21 mouse cellular contexts compared by ENCODE assay signal in the genomic region with DNA sequence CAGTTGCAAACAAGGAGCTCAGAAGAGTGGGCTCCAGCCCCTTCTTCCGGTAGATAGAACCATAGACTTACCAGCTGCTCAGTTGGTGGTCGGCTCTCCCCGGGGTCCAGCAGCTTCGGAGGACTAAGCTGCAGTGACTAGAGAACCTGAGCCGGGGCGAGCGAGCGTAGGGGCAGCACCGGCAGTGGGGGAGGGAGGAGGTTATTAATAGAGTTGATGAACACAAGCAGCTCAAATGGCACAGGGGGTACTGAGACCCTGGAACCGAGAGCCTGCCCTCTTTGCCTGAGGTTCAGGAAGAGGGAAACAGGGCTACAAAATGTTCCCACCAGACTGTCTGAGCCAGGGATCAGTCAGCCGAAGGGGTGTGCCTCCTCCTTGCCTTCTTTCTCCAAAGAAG. TPM values are rescaled to one million over a fixed set of nuclear protein-coding genes. Genes with fewer than 3 reads are reported as not detected.
DNase-seq lines count a peak whose midpoint lies in the region; ATAC-seq lines count a peak whose summit lies in the region.
"Had no signal": no experiment of that assay in that cellular context is flagged by ENCODE, and none has a peak within 500 bp of the region (broad histone marks: within the 10 kb centered on the region; RNA-seq: fewer than 3 reads in every experiment).

TSS of gene Myoz1 (minus strand) at position 180 of the 400 bp plus-strand sequence.

- WGBS in limb, embryonic 15.5 days = 49% methylated on average over 11 of the region's 11 CpGs
- 50% methylated on average over 11 of the region's 11 CpGs for WGBS in limb, embryonic 10.5 days
- WGBS in embryonic facial prominence, embryonic 14.5 days = 31% methylated on average over 11 of the region's 11 CpGs
- 32% methylated on average over 11 of the region's 11 CpGs for WGBS in heart, embryonic 16.5 days

- H3K9ac ChIP-seq in limb, embryonic 15.5 days = no peak within 1 kb of the TSS
- no peak within 1 kb of the TSS for H3K9ac ChIP-seq in embryonic facial prominence, embryonic 14.5 days (ENCODE audit: low read depth, low read length)
- H3K9ac ChIP-seq in heart, embryonic 16.5 days (ENCODE audit: low read length) = peak within 1 kb of the TSS; percentile 55
- H3K9ac ChIP-seq: embryonic facial prominence, embryonic 13.5 days; forebrain, embryonic 12.5 days had no signal

- H3K4me1 ChIP-seq in limb, embryonic 15.5 days = peaks cover 9% of the 10 kb centered on the region
- peaks cover 14% of the 10 kb centered on the region for H3K4me1 ChIP-seq in limb, embryonic 10.5 days
- H3K4me1 ChIP-seq in embryonic facial prominence, embryonic 14.5 days (ENCODE audit: control insufficient read depth, insufficient read depth, low read length) = no peaks in the 10 kb centered on the region
- peaks cover 22% of the 10 kb centered on the region for H3K4me1 ChIP-seq in heart, embryonic 16.5 days (ENCODE audit: control insufficient read depth, insufficient read depth, low read length)

- ATAC-seq in limb, embryonic 15.5 days (ENCODE audit: insufficient number of reproducible peaks, low FRiP score, low TSS enrichment, low read depth) = no peak
- ATAC-seq in embryonic facial prominence, embryonic 14.5 days (ENCODE audit: low read depth) = no peak
- ATAC-seq in heart, embryonic 16.5 days (replicated peaks; ENCODE audit: extremely low read depth, insufficient read depth, low FRiP score) = no peak
- ATAC-seq: hindbrain, embryonic 16.5 days had no signal

- no peak within 1 kb of the TSS for H3K27ac ChIP-seq in limb, embryonic 15.5 days
- no peak within 1 kb of the TSS for H3K27ac ChIP-seq in limb, embryonic 10.5 days
- H3K27ac ChIP-seq in embryonic facial prominence, embryonic 14.5 days (replicated peaks; ENCODE audit: low read depth, low read length) = no peak within 1 kb of the TSS
- peak within 1 kb of the TSS; percentile 54 for H3K27ac ChIP-seq in heart, embryonic 16.5 days (ENCODE audit: low read length)
- H3K27ac ChIP-seq: embryonic facial prominence, embryonic 13.5 days; forebrain, embryonic 12.5 days; layer of hippocampus, adult 2 months; left cerebral cortex, adult 2 months; midbrain, embryonic 10.5 days had no signal

- no peaks in the 10 kb centered on the region for H3K36me3 ChIP-seq in limb, embryonic 15.5 days
- no peaks in the 10 kb centered on the region for H3K36me3 ChIP-seq in limb, embryonic 10.5 days
- H3K36me3 ChIP-seq in embryonic facial prominence, embryonic 14.5 days (ENCODE audit: control insufficient read depth, insufficient read depth, low read length) = no peaks in the 10 kb centered on the region
- no peaks in the 10 kb centered on the region for H3K36me3 ChIP-seq in heart, embryonic 16.5 days (ENCODE audit: control insufficient read depth, insufficient read depth)
- H3K36me3 ChIP-seq: embryonic facial prominence, embryonic 13.5 days; forebrain, embryonic 12.5 days; midbrain, embryonic 10.5 days had no signal

- H3K4me3 ChIP-seq in limb, embryonic 15.5 days = no peak within 1 kb of the TSS
- H3K4me3 ChIP-seq in limb, embryonic 10.5 days = no peak within 1 kb of the TSS
- H3K4me3 ChIP-seq in embryonic facial prominence, embryonic 14.5 days (ENCODE audit: low read depth, low read length) = no peak within 1 kb of the TSS
- peak within 1 kb of the TSS; percentile 33 for H3K4me3 ChIP-seq in heart, embryonic 16.5 days (ENCODE audit: low read length)
- H3K4me3 ChIP-seq: embryonic facial prominence, embryonic 13.5 days; forebrain, embryonic 12.5 days; layer of hippocampus, adult 2 months; left cerebral cortex, adult 2 months; midbrain, embryonic 10.5 days had no signal

- DNase-seq in adrenal gland, postnatal 4 days (ENCODE audit: low spot score in 2 of 2) = no peak
- DNase-seq in adrenal gland, postnatal 25 days = no peak
- no peak for DNase-seq in limb, embryonic 10.5 days (ENCODE audit: low spot score)
- no peak for DNase-seq in embryonic facial prominence, embryonic 14.5 days (ENCODE audit: low spot score)
- DNase-seq in ovary, postnatal 36 days (ENCODE audit: low spot score) = no peak
- no peak for DNase-seq in T-cell, adult 2 months (ENCODE audit: low spot score)
- DNase-seq: adrenal gland, adult 2 months; cerebellum, postnatal 25 days; kidney, adult 9 months; lung, postnatal 10 days; right cerebral cortex, postnatal 4 days; thymus, postnatal 36 days had no signal

- no peaks in the 10 kb centered on the region for H3K9me3 ChIP-seq in limb, embryonic 15.5 days
- H3K9me3 ChIP-seq in limb, embryonic 10.5 days (replicated peaks) = no peaks in the 10 kb centered on the region
- no peaks in the 10 kb centered on the region for H3K9me3 ChIP-seq in embryonic facial prominence, embryonic 14.5 days (ENCODE audit: control insufficient read depth, low read length)
- H3K9me3 ChIP-seq in heart, embryonic 16.5 days (replicated peaks; ENCODE audit: control insufficient read depth, low read length) = no peaks in the 10 kb centered on the region
- H3K9me3 ChIP-seq: embryonic facial prominence, embryonic 13.5 days; forebrain, embryonic 12.5 days; midbrain, embryonic 10.5 days had no signal

- H3K27me3 ChIP-seq in limb, embryonic 15.5 days = no peaks in the 10 kb centered on the region
- H3K27me3 ChIP-seq in limb, embryonic 10.5 days (ENCODE audit: low read depth, poor library complexity, severe bottlenecking) = no peaks in the 10 kb centered on the region
- H3K27me3 ChIP-seq in embryonic facial prominence, embryonic 14.5 days (replicated peaks; ENCODE audit: control insufficient read depth, insufficient read depth, low read length) = no peaks in the 10 kb centered on the region
- H3K27me3 ChIP-seq in heart, embryonic 16.5 days (ENCODE audit: control insufficient read depth, insufficient read depth, low read length) = no peaks in the 10 kb centered on the region
- H3K27me3 ChIP-seq: embryonic facial prominence, embryonic 13.5 days had no signal

- H3K4me2 ChIP-seq in limb, embryonic 15.5 days = no peak within 1 kb of the TSS
- no peak within 1 kb of the TSS for H3K4me2 ChIP-seq in embryonic facial prominence, embryonic 14.5 days (ENCODE audit: low read depth, low read length)
- H3K4me2 ChIP-seq in heart, embryonic 16.5 days (ENCODE audit: low read depth, low read length) = peak within 1 kb of the TSS; percentile 57
- H3K4me2 ChIP-seq: embryonic facial prominence, embryonic 13.5 days; forebrain, embryonic 12.5 days had no signal

RNA-seq across cellular contexts. Expression of gene Myoz1, which starts in this region (rescaled TPM):
- 10 to 100 TPM; 11.0 to 25.8 TPM for total RNA-seq in adrenal gland, postnatal 4 days (2021)
- total RNA-seq in adrenal gland, postnatal 25 days (2021) = not detected in 2 replicates
- polyA plus RNA-seq in limb, embryonic 15.5 days (2015; fragmentation: Nextera tagmentation; extraction: Ambion mirVana) = 13.2 and 51.7 TPM in 2 replicates
- polyA plus RNA-seq in limb, embryonic 10.5 days (2016; fragmentation: Nextera tagmentation; extraction: Ambion mirVana) = 0.86 TPM in 1 of 2 replicates, not detected in the other
- 22.8 and 53.2 TPM in 2 replicates for polyA plus RNA-seq in embryonic facial prominence, embryonic 14.5 days (2014; fragmentation: Nextera tagmentation; extraction: Ambion mirVana)
- 12.0 and 14.9 TPM in 2 replicates for polyA plus RNA-seq in heart, embryonic 16.5 days (2015; fragmentation: Nextera tagmentation; extraction: Ambion mirVana)
- total RNA-seq: adrenal gland, adult 2 months; layer of hippocampus, adult 2 months; left cerebral cortex, adult 2 months had no signal
- polyA plus RNA-seq: adrenal gland, adult 2 months; forebrain, embryonic 12.5 days; liver, adult 2 months; midbrain, embryonic 10.5 days had no signal
